Mouse (Mus musculus) midbrain, embryonic 14.5 days (tissue): ENCODE measurements around the gene Pycr2. TPM values are rescaled to one million over a fixed set of nuclear protein-coding genes. Genes with fewer than 3 reads are reported as not detected.
A peak's percentile ranks its signal among the peaks of the same experiment; 100 is the strongest.
"Not testable (repeated sequence)": the region's sequence is repeated elsewhere in the genome, so short reads cannot be mapped to it uniquely, and the experiment has no call there.

Source experiments
- ATAC-seq: fragments of 200-750 bp; cut with Nextera tagmentation; 2 replicates; pipeline ENCODE4 v1.8.0; 2017; ENCODE audit warnings: moderate number of reproducible peaks, moderate library complexity; ENCODE audit not compliant: low FRiP score, low TSS enrichment
- DNase-seq: peaks from one replicate; pipeline ENCODE4 v3.0.0-alpha.2; 2015
- H3K27ac ChIP-seq: fragments of 300-500 bp; sonication (generic); replicated peaks from 2 replicates; pipeline ENCODE4 v1.5.1; 2014; ENCODE audit warnings: mild to moderate bottlenecking, low read depth, low read length, moderate library complexity
- H3K27me3 ChIP-seq: fragments of 300-500 bp; sonication (generic); 2 replicates; pipeline ENCODE4 v1.6.1; 2014; ENCODE audit warnings: low read length, control low read depth, mixed read lengths; ENCODE audit not compliant: control insufficient read depth, insufficient read depth
- H3K36me3 ChIP-seq: fragments of 300-500 bp; sonication (generic); 2 replicates; pipeline ENCODE4 v1.6.1; 2014; ENCODE audit warnings: low read length, control low read depth; ENCODE audit not compliant: control insufficient read depth, insufficient read depth
- H3K4me1 ChIP-seq: fragments of 300-500 bp; sonication (generic); 2 replicates; pipeline ENCODE4 v1.6.1; 2014; ENCODE audit warnings: mild to moderate bottlenecking, antibody characterized with exemption, low read length, control low read depth; ENCODE audit not compliant: control insufficient read depth, insufficient read depth
- H3K4me2 ChIP-seq: fragments of 300-500 bp; sonication (generic); 2 replicates; pipeline ENCODE4 v1.6.1; 2014; ENCODE audit warnings: mild to moderate bottlenecking, low read length, moderate library complexity
- H3K4me3 ChIP-seq: fragments of 300-500 bp; sonication (generic); replicated peaks from 2 replicates; pipeline ENCODE4 v1.5.1; 2014; ENCODE audit warnings: low read depth, low read length
- H3K9ac ChIP-seq: fragments of 300-500 bp; sonication (generic); replicated peaks from 2 replicates; pipeline ENCODE4 v1.6.1; 2014; ENCODE audit warnings: mild to moderate bottlenecking, low read length, moderate library complexity
- H3K9me3 ChIP-seq: fragments of 300-500 bp; sonication (generic); 2 replicates; pipeline ENCODE4 v1.6.1; 2016; ENCODE audit warnings: low read length, control low read depth, mixed read lengths; ENCODE audit not compliant: control insufficient read depth
- WGBS: fragments of 180-500 bp; shearing (Covaris S2); extraction: QIAGEN DNeasy Blood & Tissue Kit; methylation state at CpG from one replicate; pipeline ENCODE4 v1.1.7; 2014; 5-methylcytosine and 5-hydroxymethylcytosine counted together
- polyA plus RNA-seq: library from polyadenylated mRNA; unstranded; fragments of >200 nt; fragmentation: Nextera tagmentation; extraction: Ambion mirVana; gene quantifications from 2 replicates; pipeline ENCODE4 v1.2.1, GENCODE M21; 2014

The Pycr2 gene
- polyA plus RNA-seq, 1 experiment from 2014 or later: 69.9 TPM

- not testable (repeated sequence) for H3K9ac ChIP-seq, ATAC-seq, H3K9me3 ChIP-seq, H3K4me3 ChIP-seq, H3K4me1 ChIP-seq, H3K36me3 ChIP-seq, H3K27ac ChIP-seq
- WGBS: 5% methylated on average over 45 of the region's 51 CpGs
- DNase-seq: peak; percentile 26
- peak overlapping the region; percentile 41 for H3K4me2 ChIP-seq
- H3K27me3 ChIP-seq: peaks cover 14% of the 10 kb centered on the region
These were observed 9.8 kb upstream of the Pycr2 start for GRCm38 (mm10) chr1:180894088-180894987.

GRCm38 (mm10) chr1:180901107-180901506 is 3.0 kb upstream of the Pycr2 start:
- H3K36me3 ChIP-seq: peaks cover 3% of the 10 kb centered on the region; the same call in 1 of the 2 replicates
- ATAC-seq: no peak
- H3K27me3 ChIP-seq: no peaks in the 10 kb centered on the region
- peaks cover 6% of the 10 kb centered on the region for H3K4me1 ChIP-seq
- H3K9ac ChIP-seq: no peak overlapping the region
- no peak overlapping the region for H3K4me2 ChIP-seq
- H3K27ac ChIP-seq: no peak overlapping the region
- no peaks in the 10 kb centered on the region for H3K9me3 ChIP-seq
- WGBS: 1% methylated on average over 4 of the region's 4 CpGs
- peak; percentile 89 for DNase-seq
- no peak overlapping the region for H3K4me3 ChIP-seq

GRCm38 (mm10) chr1:180902915-180903314 is 1.2 kb upstream of the Pycr2 start:
- WGBS: 45% methylated on average over 5 of the region's 5 CpGs
- no peak overlapping the region for H3K4me2 ChIP-seq
- ATAC-seq: no peak
- H3K36me3 ChIP-seq: peaks cover 21% of the 10 kb centered on the region
- no peak for DNase-seq
- H3K27ac ChIP-seq: no peak overlapping the region
- no peaks in the 10 kb centered on the region for H3K9me3 ChIP-seq
- no peaks in the 10 kb centered on the region for H3K27me3 ChIP-seq
- peaks cover 6% of the 10 kb centered on the region for H3K4me1 ChIP-seq
- no peak overlapping the region for H3K4me3 ChIP-seq
- no peak overlapping the region for H3K9ac ChIP-seq

- Histone ChIP-seq H3K27me3 (no peaks in the 10 kb centered on the region), H3K4me3 (peak overlapping the region; percentile 85), H3K4me2 (peak overlapping the region; percentile 94), H3K36me3 (peaks cover 27% of the 10 kb centered on the region), H3K27ac (no peak overlapping the region), H3K4me1 (peaks cover 6% of the 10 kb centered on the region), H3K9me3 (no peaks in the 10 kb centered on the region), H3K9ac (peak overlapping the region; percentile 94)
- 31% methylated on average over 10 of the region's 10 CpGs for WGBS
- DNase-seq (no peak), ATAC-seq (0 out of 2 replicates have a peak, but pooled peaks have one; percentile 22)
These were observed 441 bp upstream of the Pycr2 start for GRCm38 (mm10) chr1:180903666-180904038.

- Histone ChIP-seq H3K4me3 (peak overlapping the region; percentile 85), H3K36me3 (peaks cover 27% of the 10 kb centered on the region), H3K9me3 (no peaks in the 10 kb centered on the region), H3K4me1 (peaks cover 6% of the 10 kb centered on the region), H3K4me2 (peak overlapping the region; percentile 94), H3K9ac (peak overlapping the region; percentile 94), H3K27ac (peak overlapping the region; percentile 87; the same call in 1 of the 2 replicates), H3K27me3 (no peaks in the 10 kb centered on the region)
- 4% methylated on average over 5 of the region's 5 CpGs for WGBS
- no peak for ATAC-seq
- DNase-seq: no peak
These were observed 655 bp downstream of the Pycr2 start for GRCm38 (mm10) chr1:180904815-180905080.

- Histone ChIP-seq H3K9ac (peak overlapping the region; percentile 94), H3K27me3 (no peaks in the 10 kb centered on the region), H3K9me3 (no peaks in the 10 kb centered on the region), H3K36me3 (peaks cover 27% of the 10 kb centered on the region), H3K4me3 (peak overlapping the region; percentile 85), H3K27ac (no peak overlapping the region), H3K4me2 (peak overlapping the region; percentile 94), H3K4me1 (peaks cover 6% of the 10 kb centered on the region)
- no peak for ATAC-seq
- DNase-seq: no peak
- 65% methylated on average over 6 of the region's 6 CpGs for WGBS
These were observed 1.2 kb downstream of the Pycr2 start for GRCm38 (mm10) chr1:180905307-180905706.

GRCm38 (mm10) chr1:180905876-180906275 is 1.8 kb downstream of the Pycr2 start:
- 96% methylated on average over 17 of the region's 17 CpGs for WGBS
- Histone ChIP-seq H3K36me3 (peaks cover 27% of the 10 kb centered on the region), H3K9ac (peak overlapping the region; percentile 94; the same call in 1 of the 2 replicates), H3K9me3 (no peaks in the 10 kb centered on the region), H3K27me3 (no peaks in the 10 kb centered on the region), H3K4me2 (peak overlapping the region; percentile 94; the same call in 1 of the 2 replicates), H3K4me1 (peaks cover 6% of the 10 kb centered on the region), H3K27ac (no peak overlapping the region), H3K4me3 (no peak overlapping the region)
- DNase-seq (no peak), ATAC-seq (no peak)

GRCm38 (mm10) chr1:180906461-180907147 is 2.5 kb downstream of the Pycr2 start:
- H3K27me3 ChIP-seq: no peaks in the 10 kb centered on the region
- H3K36me3 ChIP-seq: peaks cover 27% of the 10 kb centered on the region
- no peaks in the 10 kb centered on the region for H3K9me3 ChIP-seq
- no peak overlapping the region for H3K4me3 ChIP-seq
- WGBS: 93% methylated on average over 24 of the region's 24 CpGs
- H3K4me1 ChIP-seq: peaks cover 6% of the 10 kb centered on the region
- ATAC-seq (no peak), DNase-seq (no peak)
- H3K9ac ChIP-seq: no peak overlapping the region
- H3K27ac ChIP-seq: no peak overlapping the region
- H3K4me2 ChIP-seq: no peak overlapping the region
